Mouse (Mus musculus): ENCODE results near the gene Svip. TPM values are rescaled to one million over a fixed set of nuclear protein-coding genes. Genes with fewer than 3 reads are reported as not detected.

Gene Svip
- 13.9 and 16.5 TPM in 2 replicates for polyA plus RNA-seq (2012; rRNA removed)

GRCm38 (mm10) chr7:52005511-52006295 lies at the start of gene Svip:
Svip (minus strand) TSS chr7:52006018.
- peak; percentile 99 for DNase-seq (ENCODE audit: low read depth)
- no peak for TF ChIP-seq CTCF (IDR thresholded peaks at IDR 0.05; ENCODE audit: borderline replicate concordance, extremely low read depth, insufficient read depth, insufficient read length)
- peak; percentile 34; the same call in 1 of the 2 replicates for TF ChIP-seq POLR2A (IDR thresholded peaks at IDR 0.05; ENCODE audit: borderline replicate concordance, extremely low read depth, insufficient read depth, insufficient read length, poor library complexity, severe bottlenecking)

- TF ChIP-seq CTCF (IDR thresholded peaks at IDR 0.05; ENCODE audit: borderline replicate concordance, extremely low read depth, insufficient read depth, insufficient read length): peak; percentile 45; the same call in 1 of the 2 replicates
- TF ChIP-seq POLR2A (IDR thresholded peaks at IDR 0.05; ENCODE audit: borderline replicate concordance, extremely low read depth, insufficient read depth, insufficient read length, poor library complexity, severe bottlenecking): no peak
- DNase-seq (ENCODE audit: low read depth): peak; percentile 86
Observed at GRCm38 (mm10) chr7:52037600-52038582, 32.1 kb upstream of the Svip start.

- peak; percentile 17 for DNase-seq (ENCODE audit: low read depth)
- TF ChIP-seq CTCF (IDR thresholded peaks at IDR 0.05; ENCODE audit: borderline replicate concordance, extremely low read depth, insufficient read depth, insufficient read length): no peak
- TF ChIP-seq POLR2A (IDR thresholded peaks at IDR 0.05; ENCODE audit: borderline replicate concordance, extremely low read depth, insufficient read depth, insufficient read length, poor library complexity, severe bottlenecking): no peak
Observed at GRCm38 (mm10) chr7:52024050-52024626, 18.3 kb upstream of the Svip start.

GRCm38 (mm10) chr7:52022039-52022438 lies 16.2 kb upstream of the Svip start:
- TF ChIP-seq CTCF (IDR thresholded peaks at IDR 0.05; ENCODE audit: borderline replicate concordance, extremely low read depth, insufficient read depth, insufficient read length) (no peak), POLR2A (IDR thresholded peaks at IDR 0.05; ENCODE audit: borderline replicate concordance, extremely low read depth, insufficient read depth, insufficient read length, poor library complexity, severe bottlenecking) (no peak)
- DNase-seq (ENCODE audit: low read depth): no peak

- DNase-seq (ENCODE audit: low read depth): no peak
- TF ChIP-seq CTCF (IDR thresholded peaks at IDR 0.05; ENCODE audit: borderline replicate concordance, extremely low read depth, insufficient read depth, insufficient read length) (no peak), POLR2A (IDR thresholded peaks at IDR 0.05; ENCODE audit: borderline replicate concordance, extremely low read depth, insufficient read depth, insufficient read length, poor library complexity, severe bottlenecking) (no peak)
Observed at GRCm38 (mm10) chr7:52015628-52016027, 9.8 kb upstream of the Svip start, which contains the start of gene 1700015G11Rik. 1700015G11Rik (minus strand) TSS chr7:52015728.

- no peak for TF ChIP-seq CTCF (IDR thresholded peaks at IDR 0.05; ENCODE audit: borderline replicate concordance, extremely low read depth, insufficient read depth, insufficient read length)
- TF ChIP-seq POLR2A (IDR thresholded peaks at IDR 0.05; ENCODE audit: borderline replicate concordance, extremely low read depth, insufficient read depth, insufficient read length, poor library complexity, severe bottlenecking): no peak
- no peak for DNase-seq (ENCODE audit: low read depth)
Observed at GRCm38 (mm10) chr7:52015180-52015579, 9.4 kb upstream of the Svip start.

- no peak for TF ChIP-seq POLR2A (IDR thresholded peaks at IDR 0.05; ENCODE audit: borderline replicate concordance, extremely low read depth, insufficient read depth, insufficient read length, poor library complexity, severe bottlenecking)
- TF ChIP-seq CTCF (IDR thresholded peaks at IDR 0.05; ENCODE audit: borderline replicate concordance, extremely low read depth, insufficient read depth, insufficient read length): no peak
- DNase-seq (ENCODE audit: low read depth): no peak
Observed at GRCm38 (mm10) chr7:52013457-52013856, 7.6 kb upstream of the Svip start.

GRCm38 (mm10) chr7:52007138-52007537 lies 1.3 kb upstream of the Svip start:
- no peak for TF ChIP-seq CTCF (IDR thresholded peaks at IDR 0.05; ENCODE audit: borderline replicate concordance, extremely low read depth, insufficient read depth, insufficient read length)
- TF ChIP-seq POLR2A (IDR thresholded peaks at IDR 0.05; ENCODE audit: borderline replicate concordance, extremely low read depth, insufficient read depth, insufficient read length, poor library complexity, severe bottlenecking): no peak

GRCm38 (mm10) chr7:52006296-52006630 lies 445 bp upstream of the Svip start:
- no peak for DNase-seq (ENCODE audit: low read depth)

More at GRCm38 (mm10) chr7:52007138-52007537, 1.3 kb upstream of the Svip start:
- no peak for DNase-seq (ENCODE audit: low read depth)

GRCm38 (mm10) chr7:51991020-51991419 lies 14.8 kb downstream of the Svip start:
- no peak for DNase-seq (ENCODE audit: low read depth)
- TF ChIP-seq POLR2A (IDR thresholded peaks at IDR 0.05; ENCODE audit: borderline replicate concordance, extremely low read depth, insufficient read depth, insufficient read length, poor library complexity, severe bottlenecking) (no peak), CTCF (IDR thresholded peaks at IDR 0.05; ENCODE audit: borderline replicate concordance, extremely low read depth, insufficient read depth, insufficient read length) (no peak)

More at GRCm38 (mm10) chr7:52006296-52006630, 445 bp upstream of the Svip start:
- TF ChIP-seq CTCF (IDR thresholded peaks at IDR 0.05; ENCODE audit: borderline replicate concordance, extremely low read depth, insufficient read depth, insufficient read length) (no peak), POLR2A (IDR thresholded peaks at IDR 0.05; ENCODE audit: borderline replicate concordance, extremely low read depth, insufficient read depth, insufficient read length, poor library complexity, severe bottlenecking) (no peak)

- DNase-seq (ENCODE audit: low read depth): no peak
- TF ChIP-seq POLR2A (IDR thresholded peaks at IDR 0.05; ENCODE audit: borderline replicate concordance, extremely low read depth, insufficient read depth, insufficient read length, poor library complexity, severe bottlenecking) (no peak), CTCF (IDR thresholded peaks at IDR 0.05; ENCODE audit: borderline replicate concordance, extremely low read depth, insufficient read depth, insufficient read length) (no peak)
Observed at GRCm38 (mm10) chr7:51986909-51987308, 18.9 kb downstream of the Svip start.

All from brain, embryonic 14.5 days (tissue).